Mouse (Mus musculus): ENCODE results near the gene Mreg. TPM values are rescaled to one million over a fixed set of nuclear protein-coding genes. Genes with fewer than 3 reads are reported as not detected.
"Not testable (repeated sequence)": the region's sequence is repeated elsewhere in the genome, so short reads cannot be mapped to it uniquely, and the experiment has no call there.

Mreg gene
- polyA plus RNA-seq, 1 experiment from 2014 or later, result 9.2 TPM

GRCm38 (mm10) chr1:72236363-72237006 is 24.4 kb upstream of the Mreg start:
- peak overlapping the region; percentile 53 for H3K9ac ChIP-seq (replicated peaks; ENCODE audit: low read depth, low read length)
- under 1% methylated on average over 35 of the region's 50 CpGs for WGBS
- H3K36me3 ChIP-seq (ENCODE audit: control insufficient read depth, insufficient read depth, low read length); H3K4me1 ChIP-seq (ENCODE audit: control insufficient read depth, insufficient read depth, low read length); H3K9me3 ChIP-seq (ENCODE audit: control insufficient read depth, low read depth, low read length); H3K27me3 ChIP-seq (ENCODE audit: control insufficient read depth, insufficient read depth, low read length): not testable (repeated sequence)
- H3K4me3 ChIP-seq (ENCODE audit: low read depth, low read length), result peak overlapping the region; percentile 46
- H3K4me2 ChIP-seq (replicated peaks; ENCODE audit: low read depth, low read length), result peak overlapping the region; percentile 52
- H3K27ac ChIP-seq (ENCODE audit: low read length), result peak overlapping the region; percentile 90
- ATAC-seq (ENCODE audit: insufficient number of reproducible peaks, insufficient read depth, low FRiP score, low read depth), result peak; percentile 84

GRCm38 (mm10) chr1:72232592-72232991 is 20.5 kb upstream of the Mreg start:
- not testable (repeated sequence) for H3K9me3 ChIP-seq (ENCODE audit: control insufficient read depth, low read depth, low read length); H3K27me3 ChIP-seq (ENCODE audit: control insufficient read depth, insufficient read depth, low read length); H3K27ac ChIP-seq (ENCODE audit: low read length); ATAC-seq (ENCODE audit: insufficient number of reproducible peaks, insufficient read depth, low FRiP score, low read depth); H3K4me3 ChIP-seq (ENCODE audit: low read depth, low read length); H3K4me2 ChIP-seq (replicated peaks; ENCODE audit: low read depth, low read length); H3K4me1 ChIP-seq (ENCODE audit: control insufficient read depth, insufficient read depth, low read length); H3K9ac ChIP-seq (replicated peaks; ENCODE audit: low read depth, low read length); H3K36me3 ChIP-seq (ENCODE audit: control insufficient read depth, insufficient read depth, low read length)
- 74% methylated on average over 10 of the region's 10 CpGs for WGBS

- Histone ChIP-seq H3K4me3 (ENCODE audit: low read depth, low read length) (no peak overlapping the region), H3K4me1 (ENCODE audit: control insufficient read depth, insufficient read depth, low read length) (no peaks in the 10 kb centered on the region), H3K9ac (replicated peaks; ENCODE audit: low read depth, low read length) (no peak overlapping the region), H3K27me3 (ENCODE audit: control insufficient read depth, insufficient read depth, low read length) (0 out of 2 replicates have a peak, but pooled peaks cover 3% of the 10 kb centered on the region), H3K27ac (ENCODE audit: low read length) (no peak overlapping the region), H3K36me3 (ENCODE audit: control insufficient read depth, insufficient read depth, low read length) (no peaks in the 10 kb centered on the region), H3K9me3 (ENCODE audit: control insufficient read depth, low read depth, low read length) (no peaks in the 10 kb centered on the region), H3K4me2 (replicated peaks; ENCODE audit: low read depth, low read length) (no peak overlapping the region)
- no peak for ATAC-seq (ENCODE audit: insufficient number of reproducible peaks, insufficient read depth, low FRiP score, low read depth)
- WGBS, result 41% methylated on average over 3 of the region's 3 CpGs
Measured at GRCm38 (mm10) chr1:72228974-72229373, 16.9 kb upstream of the Mreg start.

GRCm38 (mm10) chr1:72227546-72227945 is 15.4 kb upstream of the Mreg start:
- Histone ChIP-seq H3K4me1 (ENCODE audit: control insufficient read depth, insufficient read depth, low read length) (no peaks in the 10 kb centered on the region), H3K4me2 (replicated peaks; ENCODE audit: low read depth, low read length) (no peak overlapping the region), H3K9me3 (ENCODE audit: control insufficient read depth, low read depth, low read length) (no peaks in the 10 kb centered on the region), H3K27me3 (ENCODE audit: control insufficient read depth, insufficient read depth, low read length) (0 out of 2 replicates have a peak, but pooled peaks cover 5% of the 10 kb centered on the region), H3K36me3 (ENCODE audit: control insufficient read depth, insufficient read depth, low read length) (no peaks in the 10 kb centered on the region), H3K4me3 (ENCODE audit: low read depth, low read length) (no peak overlapping the region), H3K9ac (replicated peaks; ENCODE audit: low read depth, low read length) (no peak overlapping the region), H3K27ac (ENCODE audit: low read length) (no peak overlapping the region)
- WGBS, result 92% methylated on average over 5 of the region's 5 CpGs
- ATAC-seq (ENCODE audit: insufficient number of reproducible peaks, insufficient read depth, low FRiP score, low read depth), result no peak

- H3K27ac ChIP-seq (ENCODE audit: low read length), result no peak overlapping the region; the same call in 1 of the 2 replicates
- no peak overlapping the region for H3K4me2 ChIP-seq (replicated peaks; ENCODE audit: low read depth, low read length)
- H3K36me3 ChIP-seq (ENCODE audit: control insufficient read depth, insufficient read depth, low read length), result no peaks in the 10 kb centered on the region
- no peak overlapping the region for H3K4me3 ChIP-seq (ENCODE audit: low read depth, low read length)
- no peaks in the 10 kb centered on the region for H3K9me3 ChIP-seq (ENCODE audit: control insufficient read depth, low read depth, low read length)
- 36% methylated on average over 4 of the region's 4 CpGs for WGBS
- no peak for ATAC-seq (ENCODE audit: insufficient number of reproducible peaks, insufficient read depth, low FRiP score, low read depth)
- H3K27me3 ChIP-seq (ENCODE audit: control insufficient read depth, insufficient read depth, low read length), result 0 out of 2 replicates have a peak, but pooled peaks cover 5% of the 10 kb centered on the region
- no peak overlapping the region for H3K9ac ChIP-seq (replicated peaks; ENCODE audit: low read depth, low read length)
- H3K4me1 ChIP-seq (ENCODE audit: control insufficient read depth, insufficient read depth, low read length), result no peaks in the 10 kb centered on the region
Measured at GRCm38 (mm10) chr1:72226887-72227481, 14.9 kb upstream of the Mreg start.

GRCm38 (mm10) chr1:72226172-72226886 is 14.2 kb upstream of the Mreg start:
- under 1% methylated on average over 9 of the region's 18 CpGs for WGBS
- Histone ChIP-seq H3K36me3 (ENCODE audit: control insufficient read depth, insufficient read depth, low read length) (no peaks in the 10 kb centered on the region), H3K4me1 (ENCODE audit: control insufficient read depth, insufficient read depth, low read length) (no peaks in the 10 kb centered on the region), H3K27ac (ENCODE audit: low read length) (no peak overlapping the region; the same call in 1 of the 2 replicates), H3K9me3 (ENCODE audit: control insufficient read depth, low read depth, low read length) (no peaks in the 10 kb centered on the region), H3K4me2 (replicated peaks; ENCODE audit: low read depth, low read length) (no peak overlapping the region), H3K27me3 (ENCODE audit: control insufficient read depth, insufficient read depth, low read length) (0 out of 2 replicates have a peak, but pooled peaks cover 5% of the 10 kb centered on the region), H3K4me3 (ENCODE audit: low read depth, low read length) (peak overlapping the region; percentile 29), H3K9ac (replicated peaks; ENCODE audit: low read depth, low read length) (0 out of 2 replicates have a peak overlapping the region, but pooled peaks have one; percentile 38)
- peak; percentile 86 for ATAC-seq (ENCODE audit: insufficient number of reproducible peaks, insufficient read depth, low FRiP score, low read depth)

- WGBS, result under 1% methylated on average over 25 of the region's 31 CpGs
- H3K4me3 ChIP-seq (ENCODE audit: low read depth, low read length), result peak overlapping the region; percentile 29
- H3K9ac ChIP-seq (replicated peaks; ENCODE audit: low read depth, low read length), result peak overlapping the region; percentile 38; the same call in 1 of the 2 replicates
- H3K9me3 ChIP-seq (ENCODE audit: control insufficient read depth, low read depth, low read length); H3K36me3 ChIP-seq (ENCODE audit: control insufficient read depth, insufficient read depth, low read length); H3K27ac ChIP-seq (ENCODE audit: low read length); H3K27me3 ChIP-seq (ENCODE audit: control insufficient read depth, insufficient read depth, low read length); H3K4me1 ChIP-seq (ENCODE audit: control insufficient read depth, insufficient read depth, low read length): not testable (repeated sequence)
- H3K4me2 ChIP-seq (replicated peaks; ENCODE audit: low read depth, low read length), result peak overlapping the region; percentile 49
- peak; percentile 90 for ATAC-seq (ENCODE audit: insufficient number of reproducible peaks, insufficient read depth, low FRiP score, low read depth)
Measured at GRCm38 (mm10) chr1:72225720-72226171, 13.6 kb upstream of the Mreg start.

GRCm38 (mm10) chr1:72225054-72225718 is 13.1 kb upstream of the Mreg start:
- Histone ChIP-seq H3K27ac (ENCODE audit: low read length) (no peak overlapping the region), H3K9me3 (ENCODE audit: control insufficient read depth, low read depth, low read length) (no peaks in the 10 kb centered on the region), H3K9ac (replicated peaks; ENCODE audit: low read depth, low read length) (no peak overlapping the region), H3K27me3 (ENCODE audit: control insufficient read depth, insufficient read depth, low read length) (0 out of 2 replicates have a peak, but pooled peaks cover 5% of the 10 kb centered on the region), H3K36me3 (ENCODE audit: control insufficient read depth, insufficient read depth, low read length) (no peaks in the 10 kb centered on the region), H3K4me2 (replicated peaks; ENCODE audit: low read depth, low read length) (peak overlapping the region; percentile 49), H3K4me3 (ENCODE audit: low read depth, low read length) (peak overlapping the region; percentile 29), H3K4me1 (ENCODE audit: control insufficient read depth, insufficient read depth, low read length) (no peaks in the 10 kb centered on the region)
- ATAC-seq (ENCODE audit: insufficient number of reproducible peaks, insufficient read depth, low FRiP score, low read depth), result no peak
- 9% methylated on average over 13 of the region's 13 CpGs for WGBS
